ENCODE assay signal across 19 mouse cellular contexts in the genomic region with DNA sequence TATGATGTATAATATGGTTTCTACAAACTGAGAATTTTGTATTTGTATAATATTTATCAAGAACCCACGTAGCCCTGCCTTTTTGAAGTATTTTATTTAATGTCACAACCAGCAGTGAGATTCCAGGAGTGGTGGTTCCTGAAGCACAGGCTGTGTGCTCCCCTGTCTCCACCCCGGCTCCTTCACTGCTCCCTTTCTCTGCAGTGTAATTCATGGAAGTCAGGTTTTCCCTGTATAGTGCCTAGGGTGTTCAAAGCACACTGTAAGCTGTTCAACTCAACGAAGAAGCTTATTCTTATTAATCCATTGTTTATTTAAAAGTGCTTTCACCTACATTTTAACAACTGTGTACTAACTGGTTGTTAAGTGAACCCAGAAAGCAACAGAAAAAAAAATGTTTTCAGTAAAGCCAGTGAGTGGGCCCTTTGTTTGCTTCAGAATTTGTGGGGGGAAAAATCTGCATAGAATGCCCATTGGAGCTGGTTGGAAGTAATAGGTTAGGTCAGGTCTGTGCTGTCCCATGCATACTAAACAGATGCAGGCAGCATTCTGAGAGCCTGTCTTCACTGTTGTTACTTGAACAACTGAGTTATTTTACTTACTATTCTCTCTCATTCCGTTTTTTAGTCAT. TPM values are rescaled to one million over a fixed set of nuclear protein-coding genes. Genes with fewer than 3 reads are reported as not detected.
DNase-seq lines count a peak whose midpoint lies in the region; ATAC-seq lines count a peak whose summit lies in the region.
"Had no signal": no experiment of that assay in that cellular context is flagged by ENCODE, and none has a peak within 500 bp of the region (broad histone marks: within the 10 kb centered on the region; RNA-seq: fewer than 3 reads in every experiment).

No protein-coding gene starts in this region.

- no peaks in the 10 kb centered on the region for H3K27me3 ChIP-seq in hindbrain, embryonic 10.5 days (ENCODE audit: insufficient read depth, poor library complexity, severe bottlenecking)
- H3K27me3 ChIP-seq in midbrain, embryonic 10.5 days (ENCODE audit: low read depth, poor library complexity, severe bottlenecking), result no peaks in the 10 kb centered on the region
- H3K27me3 ChIP-seq in neural tube, embryonic 13.5 days, result no peaks in the 10 kb centered on the region
- H3K27me3 ChIP-seq: intestine, embryonic 15.5 days; megakaryocyte, embryonic 14.5 days had no signal

- peak; percentile 86 for ATAC-seq in neural tube, embryonic 13.5 days (ENCODE audit: low read depth)
- ATAC-seq in granulocyte monocyte progenitor cell, adult 5-6 weeks (replicated peaks; ENCODE audit: poor library complexity, severe bottlenecking), result no peak
- ATAC-seq: intestine, embryonic 15.5 days had no signal

- WGBS in hindbrain, embryonic 10.5 days, result 80% methylated on average over 4 of the region's 4 CpGs
- WGBS in midbrain, embryonic 10.5 days, result 93% methylated on average over 4 of the region's 4 CpGs
- WGBS in neural tube, embryonic 13.5 days, result 40% methylated on average over 4 of the region's 4 CpGs

- no peak overlapping the region for H3K4me3 ChIP-seq in hindbrain, embryonic 10.5 days
- no peak overlapping the region for H3K4me3 ChIP-seq in midbrain, embryonic 10.5 days
- H3K4me3 ChIP-seq in neural tube, embryonic 13.5 days, result no peak overlapping the region
- H3K4me3 ChIP-seq: embryonic facial prominence, embryonic 10.5 days; erythroblast, embryonic 14.5 days; gastrocnemius, adult 2 months; intestine, embryonic 15.5 days; megakaryocyte, embryonic 14.5 days had no signal

- no peaks in the 10 kb centered on the region for H3K9me3 ChIP-seq in hindbrain, embryonic 10.5 days
- no peaks in the 10 kb centered on the region for H3K9me3 ChIP-seq in midbrain, embryonic 10.5 days (replicated peaks)
- H3K9me3 ChIP-seq in neural tube, embryonic 13.5 days, result no peaks in the 10 kb centered on the region
- H3K9me3 ChIP-seq: embryonic facial prominence, embryonic 10.5 days; intestine, embryonic 15.5 days had no signal

- DNase-seq in embryo, embryonic 10.5 days (ENCODE audit: low spot score), result peak; percentile 13
- no peak for DNase-seq in embryo, embryonic 9.5 days (ENCODE audit: extremely low spot score)
- DNase-seq in hindbrain, embryonic 10.5 days (ENCODE audit: low spot score), result no peak
- DNase-seq in midbrain, embryonic 10.5 days (ENCODE audit: low spot score), result no peak
- no peak for DNase-seq in kidney, adult 11 months
- no peak for DNase-seq in thymus, postnatal 25 days
- DNase-seq: adrenal gland, postnatal 10 days; cerebellum, adult 9-10 months; gastrocnemius, adult 2 months; heart, postnatal 14 days; kidney, postnatal 10 days; thymus, postnatal 36 days had no signal

- H3K36me3 ChIP-seq in hindbrain, embryonic 10.5 days, result no peaks in the 10 kb centered on the region
- no peaks in the 10 kb centered on the region for H3K36me3 ChIP-seq in midbrain, embryonic 10.5 days
- 0 out of 2 replicates have a peak, but pooled peaks cover 5% of the 10 kb centered on the region for H3K36me3 ChIP-seq in neural tube, embryonic 13.5 days
- H3K36me3 ChIP-seq: intestine, embryonic 15.5 days had no signal

- H3K27ac ChIP-seq in hindbrain, embryonic 10.5 days, result peak overlapping the region; percentile 74
- H3K27ac ChIP-seq in midbrain, embryonic 10.5 days (replicated peaks), result peak overlapping the region; percentile 65; the same call in 1 of the 2 replicates
- H3K27ac ChIP-seq in neural tube, embryonic 13.5 days (replicated peaks), result peak overlapping the region; percentile 71
- H3K27ac ChIP-seq: embryonic facial prominence, embryonic 10.5 days; gastrocnemius, adult 2 months; intestine, embryonic 15.5 days; stomach, postnatal 0 days had no signal

- H3K4me2 ChIP-seq in neural tube, embryonic 13.5 days, result peak overlapping the region; percentile 44
- H3K4me2 ChIP-seq: intestine, embryonic 15.5 days had no signal

- H3K9ac ChIP-seq in neural tube, embryonic 13.5 days, result peak overlapping the region; percentile 50; the same call in 1 of the 2 replicates
- H3K9ac ChIP-seq: intestine, embryonic 15.5 days had no signal

- H3K4me1 ChIP-seq in hindbrain, embryonic 10.5 days (replicated peaks), result peaks cover 11% of the 10 kb centered on the region
- H3K4me1 ChIP-seq in midbrain, embryonic 10.5 days, result peaks cover 21% of the 10 kb centered on the region
- peaks cover 34% of the 10 kb centered on the region for H3K4me1 ChIP-seq in neural tube, embryonic 13.5 days (replicated peaks)
- H3K4me1 ChIP-seq: embryonic facial prominence, embryonic 10.5 days; intestine, embryonic 15.5 days had no signal

RNA-seq across cellular contexts. Expression of a gene that starts 25.5 kb away (rescaled TPM):
- 49.6 and 53.8 TPM in 2 replicates for polyA plus RNA-seq in hindbrain, embryonic 10.5 days (2016; fragmentation: Nextera tagmentation; extraction: Ambion mirVana)
- polyA plus RNA-seq in midbrain, embryonic 10.5 days (2016; fragmentation: Nextera tagmentation; extraction: Ambion mirVana), result 56.2 and 58.7 TPM in 2 replicates
- polyA plus RNA-seq in neural tube, embryonic 13.5 days (2015; fragmentation: Nextera tagmentation; extraction: Ambion mirVana), result 35.1 and 36.3 TPM in 2 replicates
- total RNA-seq in granulocyte monocyte progenitor cell, adult 5-6 weeks (2014; fragmentation: Nextera tagmentation), result 77.7 and 91.8 TPM in 2 replicates
- total RNA-seq in granulocyte monocyte progenitor cell, adult 5-6 weeks (2017), result 83.1 and 85.3 TPM in 2 replicates
